Mouse (Mus musculus) heart, adult 2 months (tissue): ENCODE measurements around the gene Nfe2l3.

Experiments
- CTCF ChIP-seq: fragments of 200-600 bp; IDR thresholded peaks from 2 replicates; pipeline ENCODE4 v1.8.1; 2022; ENCODE audit warnings: antibody characterized with exemption, mild to moderate bottlenecking, moderate library complexity
- EP300 ChIP-seq: fragments of 200-500 bp; IDR thresholded peaks from 2 replicates; pipeline ENCODE4 v1.6.1; 2011; ENCODE audit warnings: low read depth, low read length, control low read depth; ENCODE audit not compliant: insufficient read depth
- POLR2A ChIP-seq: fragments of 200-500 bp; IDR thresholded peaks from 2 replicates; pipeline ENCODE4 v1.6.1; 2011; ENCODE audit warnings: mild to moderate bottlenecking, low read depth, low read length, control low read depth; ENCODE audit not compliant: insufficient read depth

DNA sequence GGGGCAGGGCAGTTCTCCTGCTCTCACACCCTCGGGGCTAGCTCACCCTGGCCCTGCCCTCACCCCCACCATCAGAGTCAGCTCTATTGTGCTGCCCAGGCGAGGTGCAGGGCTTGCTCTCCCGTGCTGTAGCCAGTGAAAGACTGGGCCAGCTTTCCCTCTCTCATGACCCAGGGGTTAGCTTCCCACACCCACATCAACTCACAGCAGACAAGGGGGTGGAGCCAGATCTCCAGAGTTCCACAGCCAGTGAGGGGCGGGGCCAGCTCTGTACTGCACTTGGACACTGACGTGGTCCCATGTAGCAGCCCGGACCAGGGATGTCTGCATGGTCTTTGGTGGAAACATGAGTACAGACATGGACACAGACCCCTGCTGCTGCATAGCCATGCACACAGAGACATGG, 33.4 kb upstream of the Nfe2l3 start:
- TF ChIP-seq CTCF (no peak), POLR2A (no peak), EP300 (no peak)
